Mouse (Mus musculus) spleen, postnatal 36 days (tissue): ENCODE measurements around the gene Zfp131.

Source experiments
- DNase-seq, 2 experiments: peaks; one replicate each; pipeline ENCODE4 v3.0.0; 2022; ENCODE audit warnings: low spot score in 2 of 2, mixed read lengths in 1 of 2

Gene Zfp131

DNA sequence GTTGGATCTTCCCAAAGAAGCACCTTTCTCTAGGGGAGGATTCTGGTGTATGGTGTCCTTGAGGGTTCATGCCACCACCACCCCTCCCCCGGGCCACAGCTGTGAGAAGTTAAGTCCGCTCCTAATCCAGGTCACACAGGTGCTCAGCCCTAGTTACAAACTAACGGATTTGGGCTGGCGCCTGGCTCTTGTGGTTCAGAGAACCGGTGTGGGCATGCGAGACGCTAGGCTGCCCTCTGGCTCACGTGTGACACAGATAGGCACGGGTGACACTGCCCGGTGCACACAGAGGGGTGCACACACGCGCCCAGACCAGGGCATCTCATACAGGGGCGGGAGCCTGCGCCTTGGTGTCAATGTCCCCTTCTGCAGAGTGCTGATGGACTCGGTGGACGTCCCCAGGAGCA lies 35.5 kb downstream of the Zfp131 start:
- DNase-seq = peak; percentile 3 to 5

DNA sequence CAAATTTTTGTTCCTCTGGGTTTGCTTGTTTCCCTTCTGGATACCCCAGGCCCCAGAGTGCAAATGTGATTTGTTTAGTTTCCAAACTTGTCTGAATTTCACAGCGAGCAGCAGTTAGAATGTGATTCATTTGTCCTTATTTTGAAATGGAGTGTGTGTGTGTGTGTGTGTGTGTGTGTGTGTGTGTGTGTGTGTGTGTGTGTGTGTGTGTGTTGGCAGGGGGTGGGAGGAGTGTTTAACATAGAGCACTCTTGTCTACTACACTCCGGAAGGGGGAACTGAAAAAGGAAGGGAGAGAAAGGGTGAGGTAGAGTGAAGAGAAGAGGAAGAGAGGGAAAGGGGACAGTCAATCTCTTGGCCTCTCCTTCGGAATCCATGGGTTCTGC lies 36.1 kb downstream of the Zfp131 start:
- no peak for DNase-seq

DNA sequence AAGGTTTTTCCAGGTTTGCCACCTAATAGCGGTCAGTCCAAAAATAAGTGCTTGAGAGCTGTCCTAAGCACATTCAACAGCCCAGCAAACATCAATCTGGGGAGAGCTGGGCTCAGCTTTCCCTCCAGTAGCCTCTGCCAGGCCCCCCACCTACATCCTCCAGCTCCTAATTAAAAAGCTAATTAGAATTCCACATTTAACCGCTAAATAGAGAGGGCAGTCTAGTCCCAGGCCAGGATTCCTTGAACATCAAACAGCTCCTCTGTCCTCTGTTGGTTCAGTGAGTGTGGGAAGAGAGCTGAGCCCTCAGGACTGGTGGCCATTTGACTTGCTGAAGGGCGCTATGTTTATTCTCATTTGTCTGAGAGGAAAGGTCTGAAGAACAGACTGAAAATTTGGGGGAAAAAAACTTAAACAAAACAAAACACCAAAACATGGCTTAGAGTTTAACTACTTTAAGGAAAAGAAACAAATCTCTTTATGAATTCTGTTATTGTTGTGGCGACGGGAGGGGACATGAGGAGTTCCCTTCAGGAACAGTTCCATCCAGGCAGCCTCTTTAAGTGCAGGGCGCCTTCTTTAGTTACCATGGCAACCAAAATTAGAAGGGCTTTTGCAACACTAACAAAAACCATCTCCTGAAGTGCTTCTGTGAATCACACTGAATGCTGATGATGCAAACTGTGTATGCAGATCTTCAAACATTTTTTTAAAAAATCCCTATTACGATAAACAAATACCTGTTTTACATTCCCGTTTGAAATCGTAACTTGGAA lies 36.6 kb downstream of the Zfp131 start:
- DNase-seq = no peak

DNA sequence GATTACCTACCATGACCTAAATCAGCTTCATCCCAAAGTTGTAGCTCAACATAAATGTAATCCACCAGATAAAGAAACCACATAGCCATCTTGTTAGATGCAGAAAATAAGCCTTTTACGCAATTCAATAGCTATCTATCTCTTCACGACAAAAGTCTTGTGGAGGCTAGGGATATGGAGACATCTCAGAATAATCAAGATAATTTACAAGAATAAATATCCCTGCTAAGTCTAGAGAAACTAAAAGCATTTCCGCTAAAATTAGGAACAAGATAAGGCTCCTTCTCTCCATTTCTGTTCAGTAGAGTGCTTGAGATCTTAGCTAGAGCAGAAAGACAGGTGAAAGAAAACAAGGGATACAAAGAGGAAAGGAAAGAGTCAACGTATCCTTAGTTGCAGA lies 43.8 kb downstream of the Zfp131 start:
- DNase-seq = no peak

DNA sequence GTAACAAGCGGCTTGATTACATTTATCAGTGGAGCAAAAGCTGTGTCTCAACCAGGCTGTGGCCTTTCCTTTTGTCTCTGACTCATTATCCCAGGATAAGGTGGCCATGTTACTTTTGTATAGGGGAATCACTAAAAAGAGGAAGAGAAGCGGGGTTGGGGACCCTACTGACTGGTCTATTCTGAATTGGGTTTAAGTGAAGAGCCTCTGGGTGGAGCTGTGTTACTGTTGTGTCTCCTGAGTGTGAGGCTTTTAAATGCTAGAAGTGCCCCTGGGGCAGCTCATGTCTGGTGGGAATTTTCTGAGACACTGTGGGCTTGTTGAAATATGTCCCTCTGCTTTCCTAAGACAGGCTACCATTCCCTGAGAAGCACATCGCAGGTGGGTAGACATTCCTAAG lies 47.2 kb downstream of the Zfp131 start:
- no peak for DNase-seq

DNA sequence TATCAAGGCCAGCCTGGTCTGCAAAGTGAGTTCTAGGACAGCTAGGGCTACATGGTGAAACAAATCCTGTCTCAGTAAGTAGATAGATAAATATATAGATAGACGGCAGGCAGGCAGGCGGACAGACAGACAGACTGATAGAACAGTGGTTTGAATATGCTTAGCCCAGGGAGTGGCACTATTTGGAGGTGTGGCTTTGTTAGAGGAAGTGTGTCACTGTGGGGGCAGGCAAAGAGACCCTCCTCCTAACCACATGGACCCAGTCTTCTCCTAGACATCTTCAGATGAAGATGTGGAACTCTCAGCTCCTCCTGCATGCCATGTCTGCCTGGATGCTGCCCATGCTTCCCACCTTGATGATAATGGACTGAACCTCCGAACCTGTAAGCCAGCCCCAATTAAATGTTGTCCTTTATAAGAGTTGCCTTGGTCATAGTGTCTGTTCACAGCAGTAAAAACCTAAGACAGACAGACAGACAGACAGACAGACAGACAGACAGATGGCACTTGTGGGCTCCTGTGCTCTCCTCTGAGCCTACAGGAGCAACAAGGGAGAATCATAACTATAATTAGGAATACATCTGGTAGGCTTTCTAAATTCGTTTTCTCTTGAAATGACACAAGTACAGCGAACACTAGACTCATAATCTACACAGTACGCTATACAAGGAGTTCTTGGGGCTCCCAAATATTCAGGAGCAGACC lies 47.8 kb downstream of the Zfp131 start:
- no peak for DNase-seq

DNA sequence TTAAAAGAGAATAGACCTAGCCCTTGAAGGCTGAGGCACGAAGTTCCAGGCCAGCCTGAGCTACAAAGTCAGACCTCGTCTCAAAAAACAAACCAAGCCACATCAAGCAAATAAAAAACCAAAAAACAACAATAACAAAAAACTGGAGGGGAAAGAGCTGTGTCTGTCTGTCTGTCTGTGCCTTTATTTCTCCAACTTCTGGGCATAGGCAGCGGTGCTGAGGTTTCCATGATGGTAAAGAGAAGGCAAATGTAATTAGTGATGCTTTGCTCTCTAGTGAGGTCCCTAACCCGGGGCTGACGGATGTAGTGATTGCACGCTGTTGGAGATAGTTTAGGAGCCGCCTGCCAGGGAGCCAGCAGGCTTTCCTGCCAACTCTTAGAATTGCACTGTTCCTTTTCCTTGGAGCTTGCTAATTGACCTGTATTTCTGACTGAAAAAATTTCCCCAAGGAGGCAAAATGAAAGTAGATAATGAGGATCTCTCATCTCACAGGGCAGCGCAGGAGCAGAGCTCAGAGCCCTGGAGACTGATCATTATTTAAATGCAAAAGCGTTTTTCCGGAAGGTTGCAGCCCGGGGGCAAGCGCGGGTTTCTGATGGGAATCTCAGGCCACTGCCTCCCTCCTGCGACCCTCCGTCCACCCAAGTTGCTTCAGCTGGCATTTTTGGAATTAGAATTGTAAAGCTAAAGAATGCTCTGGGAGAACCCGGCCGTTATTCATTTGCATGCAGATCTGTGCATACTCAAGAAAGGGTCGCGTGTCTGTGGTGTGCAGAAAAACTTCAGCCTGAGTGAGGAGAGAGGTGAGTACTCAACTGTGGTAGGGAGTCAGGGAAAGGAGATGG lies 49.1 kb downstream of the Zfp131 start:
- no peak for DNase-seq

DNA sequence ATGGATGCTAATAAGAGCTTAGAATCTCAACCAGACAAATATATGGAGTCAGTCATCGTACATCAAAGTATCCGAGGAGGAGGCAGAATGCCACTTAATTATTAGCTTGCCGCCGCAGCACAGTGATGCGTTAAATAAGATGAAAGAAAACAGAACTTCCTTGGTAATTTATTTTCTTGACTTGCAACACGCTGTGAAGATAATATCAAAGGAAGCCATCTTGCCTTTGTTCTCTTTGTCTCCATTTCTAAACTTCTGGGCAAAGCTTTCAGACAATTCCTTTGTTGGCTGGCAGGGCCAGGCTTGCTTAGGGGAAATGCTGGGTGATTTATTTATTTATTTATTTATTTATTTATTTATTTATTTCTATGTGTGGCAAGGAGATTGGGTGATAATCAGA lies 59.2 kb downstream of the Zfp131 start:
- no peak for DNase-seq

DNA sequence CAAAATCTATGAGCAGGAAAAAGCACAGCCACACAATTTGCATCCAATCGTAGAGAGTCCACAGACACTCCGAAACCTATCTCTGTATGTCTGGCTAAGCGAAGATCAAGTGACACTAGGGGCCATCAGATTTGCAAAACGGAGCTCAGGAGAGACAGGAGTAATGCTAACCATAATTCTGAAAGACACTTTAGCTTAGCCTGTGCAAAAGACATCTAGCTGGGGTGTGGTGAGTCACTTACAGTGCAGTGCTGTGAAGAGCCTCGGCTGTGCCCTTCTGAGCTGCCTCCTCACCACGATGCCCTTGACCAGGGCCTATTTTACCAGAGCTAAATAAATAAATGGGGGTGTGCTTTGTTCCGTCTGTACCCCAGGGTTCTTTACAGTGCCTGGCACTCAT lies 61.3 kb downstream of the Zfp131 start:
- DNase-seq = no peak

DNA sequence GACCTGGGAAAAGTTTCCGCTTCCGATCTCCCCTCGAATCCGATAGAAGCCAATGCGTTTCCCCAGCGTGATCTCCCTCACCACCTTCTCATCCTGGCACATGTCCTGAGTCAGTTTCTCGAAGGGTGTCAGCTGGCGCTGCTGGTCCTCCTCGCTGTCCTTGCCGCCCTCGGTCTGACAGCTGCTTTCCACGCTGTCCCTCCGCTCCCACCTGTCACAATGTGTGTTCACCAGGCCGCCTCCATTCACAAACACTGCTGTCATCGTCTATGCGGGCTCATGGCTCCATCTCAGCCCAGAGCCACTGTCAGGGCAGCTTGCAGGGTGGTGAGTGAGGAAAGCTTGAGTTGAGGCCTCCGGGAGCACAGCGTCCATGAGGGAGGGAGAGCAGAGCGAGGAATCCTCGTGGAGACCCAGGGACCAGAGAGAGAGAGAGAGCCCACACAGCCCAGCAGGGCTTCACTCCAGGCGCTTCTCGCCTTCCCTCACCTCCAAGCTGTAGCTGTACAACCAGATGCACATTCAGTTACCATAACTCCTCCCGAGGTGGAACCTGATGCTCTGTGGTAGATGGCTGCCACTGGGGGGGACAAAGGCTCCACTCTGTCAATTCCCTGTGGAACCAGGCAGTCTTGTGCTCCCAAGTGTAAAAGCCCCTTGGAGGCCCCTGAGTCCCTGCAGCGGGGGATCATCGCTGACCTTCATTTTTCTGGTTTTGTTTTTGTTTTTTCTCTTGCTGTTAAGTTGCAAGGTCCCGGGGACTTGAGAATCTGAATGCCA lies 62.9 kb downstream of the Zfp131 start:
- DNase-seq = no peak

DNA sequence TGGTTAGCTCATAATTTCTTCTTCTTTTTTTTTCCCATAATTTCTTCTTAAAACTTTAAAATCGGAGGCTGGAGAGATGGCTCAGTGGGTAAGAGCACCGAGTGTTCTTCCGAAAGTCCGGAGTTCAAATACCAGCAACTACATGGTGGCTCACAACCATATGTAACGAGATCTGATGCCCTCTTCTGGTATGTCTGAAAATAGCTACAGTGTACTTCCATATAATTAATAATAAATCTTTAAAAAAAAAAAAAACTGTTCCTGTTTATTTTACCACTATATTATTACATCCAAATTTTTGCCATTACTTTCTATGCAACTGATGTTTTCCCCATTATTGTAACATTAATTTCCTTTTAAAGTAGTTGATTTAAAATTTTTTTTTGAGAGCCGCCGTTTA lies 66.1 kb downstream of the Zfp131 start:
- DNase-seq = no peak

DNA sequence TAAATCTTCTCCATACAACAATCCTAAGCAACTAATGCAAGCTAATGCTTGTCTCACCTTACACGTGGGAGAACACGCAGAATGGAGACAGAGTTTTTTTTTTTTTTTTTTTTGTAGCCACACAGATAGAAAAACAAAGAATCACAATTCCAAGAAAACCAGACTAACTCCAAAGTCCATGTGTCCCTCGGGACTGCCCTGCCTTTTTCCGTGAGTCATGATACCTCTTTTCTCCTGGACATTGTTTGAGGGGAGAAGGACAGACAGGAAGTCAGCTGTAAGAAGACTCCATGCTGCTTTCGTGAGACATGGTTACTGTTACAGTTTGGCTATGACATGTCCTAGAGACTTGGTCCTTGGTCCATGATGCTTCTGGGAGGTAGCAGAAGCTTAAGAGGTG lies 67.3 kb downstream of the Zfp131 start:
- DNase-seq = no peak

DNA sequence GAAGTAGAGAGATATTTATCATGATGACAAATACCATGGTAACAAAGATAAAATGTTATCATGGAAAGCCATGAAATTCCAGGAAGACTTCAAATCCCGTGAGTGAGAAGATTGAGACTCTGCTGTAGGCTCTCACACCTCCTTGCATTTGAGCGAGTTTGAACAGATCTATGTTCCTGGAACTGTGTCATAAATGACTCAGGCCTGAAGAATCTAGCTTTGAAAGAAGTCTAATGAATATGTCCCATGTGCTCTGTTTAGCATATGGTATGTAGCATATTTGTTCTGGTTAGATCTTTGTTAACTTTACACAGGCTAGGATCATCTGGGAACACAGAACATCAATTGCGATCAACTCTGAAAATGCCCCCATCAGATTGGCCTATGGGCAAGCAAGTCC lies 68.2 kb downstream of the Zfp131 start:
- DNase-seq = no peak

DNA sequence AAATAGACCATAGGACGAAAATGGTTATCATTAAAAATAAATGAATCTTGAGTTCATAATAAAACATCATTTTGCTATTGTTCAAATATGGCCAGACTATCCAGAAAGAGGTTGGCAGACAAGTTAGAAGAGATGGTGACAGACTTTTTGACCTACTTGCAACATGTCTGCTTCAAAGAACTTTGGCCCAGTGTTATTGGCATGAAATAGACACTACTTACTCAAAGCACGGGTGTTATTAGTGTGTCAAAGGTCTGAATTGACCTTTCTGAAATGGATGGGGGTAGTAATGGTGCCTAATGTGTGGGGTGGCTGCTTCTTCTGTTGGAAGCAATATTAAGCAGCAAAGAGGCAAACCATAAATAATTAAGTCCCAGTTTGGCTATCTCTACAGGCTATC lies 74.6 kb downstream of the Zfp131 start:
- no peak for DNase-seq
